Mouse (Mus musculus): Measurements from ENCODE around the gene Acbd4.

DNA sequence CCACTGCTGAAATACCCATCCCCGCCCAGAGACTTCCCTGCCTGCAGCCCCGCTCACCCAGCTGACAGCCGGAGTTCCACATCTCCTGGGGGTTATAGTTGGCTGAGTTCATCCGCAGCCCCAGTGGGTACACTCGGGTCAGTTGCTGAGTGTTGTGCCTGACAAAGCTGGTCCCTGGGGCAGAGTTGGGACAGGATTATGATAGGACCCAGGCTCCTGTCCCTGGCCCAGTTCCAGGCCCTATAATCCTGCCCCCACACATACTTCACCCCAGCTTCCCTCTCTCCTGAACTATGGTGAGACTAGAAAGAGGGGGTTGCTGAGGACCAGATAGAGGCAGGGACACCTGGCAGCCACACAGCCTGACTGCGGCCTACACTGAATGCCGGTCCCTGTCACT is 27.8 kb upstream of the Acbd4 start:
- no peak for TF ChIP-seq CTCF (conservative IDR thresholded peaks at IDR 0.05; ENCODE audit: low read length)
- TF ChIP-seq POU5F1 (IDR thresholded peaks at IDR 0.05; ENCODE audit: borderline replicate concordance, low read length) = no peak

Measured in E14TG2a.4 (cell line).